Mouse (Mus musculus) heart, adult 8-10 months (tissue): ENCODE results near the gene Shisal2a. TPM values are rescaled to one million over a fixed set of nuclear protein-coding genes. Genes with fewer than 3 reads are reported as not detected.

ENCODE experiments used
- DNase-seq: peaks from one replicate; pipeline ENCODE4 v3.0.0; 2022; ENCODE audit warnings: low spot score
- total RNA-seq, 4 experiments: library from RNA; stranded (reverse); gene quantifications; 2 replicates each; pipeline ENCODE4 v1.2.4; 2022

The Shisal2a gene
- total RNA-seq = not detected

GRCm38 (mm10) chr4:108383183-108383714, at the start of gene Shisal2a:
Gene Shisal2a, minus strand, starts transcription at chr4:108383349.
- DNase-seq = no peak

DNA sequence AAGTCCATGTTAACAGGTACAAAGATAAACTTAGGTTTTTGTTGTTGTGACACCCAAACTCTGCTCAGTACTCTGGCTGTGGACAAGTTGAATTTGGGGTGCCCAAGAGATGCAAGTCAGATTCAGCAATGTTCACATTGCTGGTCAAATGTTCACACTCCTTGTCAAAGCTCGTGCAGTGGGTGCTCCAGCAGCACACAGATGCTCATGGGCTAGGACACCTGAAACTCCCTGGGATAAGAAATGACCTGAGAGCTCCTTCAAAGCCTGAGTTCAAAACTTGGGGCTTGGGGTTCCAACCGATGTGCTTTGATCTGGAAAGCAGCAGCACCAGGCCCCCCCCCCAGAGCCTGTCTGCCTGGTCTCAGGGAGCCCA, 48.4 kb upstream of the Shisal2a start:
- no peak for DNase-seq

DNA sequence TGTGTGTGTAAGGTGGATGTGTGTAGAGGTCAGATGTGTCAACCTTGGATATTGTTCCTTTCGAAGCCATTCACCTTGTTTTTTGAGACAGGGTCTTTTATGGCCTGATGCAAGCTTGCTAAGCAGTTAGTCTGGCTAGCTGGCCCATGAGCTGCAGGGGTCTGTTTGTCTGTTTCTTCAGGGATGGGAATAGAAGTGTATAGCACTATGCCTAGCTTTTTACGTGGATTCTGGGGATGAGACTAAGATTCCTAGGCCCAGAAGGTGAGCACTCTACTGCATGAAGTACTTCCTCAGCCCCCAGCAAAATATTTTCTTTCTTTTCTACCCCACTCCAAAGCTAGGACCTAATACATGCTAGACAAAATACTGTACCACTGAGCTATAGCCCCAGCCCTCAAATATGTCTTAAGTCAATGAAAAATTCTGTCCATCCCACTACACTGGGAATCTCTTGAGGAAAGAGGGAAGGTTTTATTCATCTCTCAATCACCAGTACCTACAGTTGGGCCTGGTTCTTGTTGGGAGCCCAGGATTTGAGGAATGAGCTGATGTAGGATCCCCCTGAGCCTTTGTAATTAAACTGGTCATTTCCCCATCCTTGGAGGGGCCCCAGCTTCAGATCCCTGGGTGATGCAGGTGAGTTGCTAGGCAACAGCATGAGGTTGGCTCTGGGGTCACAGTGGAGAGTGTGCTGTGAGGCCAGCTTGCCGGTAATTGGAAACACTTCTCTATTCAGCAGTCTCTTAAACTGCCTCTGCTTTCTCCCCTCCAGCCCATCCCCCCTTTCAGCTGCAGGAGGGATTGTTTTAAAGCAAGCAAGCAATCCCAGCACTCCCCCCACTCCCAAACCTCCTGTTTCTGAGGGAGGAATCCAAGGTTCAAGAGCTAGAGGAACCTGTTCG, 47.8 kb upstream of the Shisal2a start:
- DNase-seq = no peak

DNA sequence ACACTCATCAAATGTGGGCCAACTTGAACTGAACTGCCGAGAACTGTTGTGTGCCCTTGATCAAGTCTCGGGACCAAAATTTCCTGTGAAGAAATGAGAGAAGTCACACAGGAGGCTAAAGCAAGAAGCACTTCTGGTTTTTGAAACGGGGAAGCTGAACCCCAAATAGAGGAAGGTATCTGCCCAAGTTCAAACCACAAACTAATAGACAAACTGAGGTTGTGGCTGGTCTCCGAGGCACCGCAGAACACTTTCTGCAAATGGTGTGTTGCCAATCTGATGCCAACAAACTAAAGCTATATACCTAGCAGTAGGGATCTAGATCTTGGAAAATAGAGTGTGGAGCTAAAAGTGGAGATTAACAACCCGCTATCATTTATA, 45.2 kb upstream of the Shisal2a start:
- peak; percentile 6 for DNase-seq

DNA sequence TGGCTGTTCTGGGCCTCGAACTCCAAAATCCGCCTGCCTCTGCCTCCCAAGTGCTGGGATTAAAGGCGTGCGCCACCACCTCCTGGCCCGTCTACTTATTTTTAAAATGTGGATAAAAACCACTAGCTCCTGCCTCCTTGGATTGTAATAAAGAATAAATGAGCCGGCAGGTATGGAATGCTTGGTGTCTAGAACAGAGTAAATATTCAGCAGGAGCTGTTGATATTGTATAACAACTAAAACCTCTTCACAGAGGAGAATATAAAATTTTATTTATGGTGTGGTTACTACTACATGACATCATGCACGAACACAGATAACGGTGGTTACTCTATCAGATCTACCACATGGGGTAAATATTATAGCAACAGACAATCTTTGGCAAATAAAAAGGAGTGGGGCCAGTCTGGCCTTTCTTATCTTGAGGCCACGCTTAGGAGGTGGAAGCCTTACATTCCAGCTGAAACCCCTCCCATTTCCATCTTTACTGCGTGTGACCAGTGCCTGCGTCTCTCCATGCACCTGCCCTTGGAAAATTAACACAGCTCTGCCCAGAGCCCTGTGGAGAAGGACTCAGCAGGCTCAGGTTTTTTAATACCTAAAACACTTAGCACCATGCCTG, 44.7 kb upstream of the Shisal2a start:
- DNase-seq = no peak

GRCm38 (mm10) chr4:108424587-108424986, 41.4 kb upstream of the Shisal2a start:
- DNase-seq = no peak

GRCm38 (mm10) chr4:108407621-108408020, 24.5 kb upstream of the Shisal2a start:
- no peak for DNase-seq

DNA sequence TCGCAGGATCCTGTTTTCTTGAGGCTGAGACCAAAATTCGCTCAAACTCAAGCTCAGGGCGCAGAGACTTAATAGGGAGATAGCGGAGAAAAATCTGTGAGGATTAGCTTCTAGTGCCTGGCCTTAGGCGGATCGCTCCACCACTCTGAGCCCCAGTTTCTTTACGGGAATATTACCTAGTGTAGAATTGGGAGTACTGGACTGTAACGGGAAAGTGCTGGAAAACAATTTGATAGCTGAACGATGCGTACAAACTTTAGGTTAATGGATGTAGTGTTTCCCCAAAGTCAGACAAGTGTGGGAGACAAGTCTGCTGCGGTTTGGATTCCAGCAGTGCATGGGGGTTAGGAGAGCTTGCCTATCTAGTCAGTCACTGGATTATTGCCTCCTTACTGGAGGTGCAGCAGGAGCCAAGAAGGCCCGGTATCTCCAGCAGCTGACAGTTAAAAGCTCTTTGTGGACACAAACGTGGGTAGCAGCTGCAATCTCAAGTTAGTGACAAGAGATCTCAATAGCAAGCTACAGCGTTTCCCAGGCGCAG, 23.8 kb upstream of the Shisal2a start, which contains the start of gene Gpx7:
Gene Gpx7, minus strand, starts transcription at position 101 of the 541 bp plus-strand sequence.
- DNase-seq = peak; percentile 14

GRCm38 (mm10) chr4:108406138-108406860, 23.1 kb upstream of the Shisal2a start:
- DNase-seq = peak; percentile 73

DNA sequence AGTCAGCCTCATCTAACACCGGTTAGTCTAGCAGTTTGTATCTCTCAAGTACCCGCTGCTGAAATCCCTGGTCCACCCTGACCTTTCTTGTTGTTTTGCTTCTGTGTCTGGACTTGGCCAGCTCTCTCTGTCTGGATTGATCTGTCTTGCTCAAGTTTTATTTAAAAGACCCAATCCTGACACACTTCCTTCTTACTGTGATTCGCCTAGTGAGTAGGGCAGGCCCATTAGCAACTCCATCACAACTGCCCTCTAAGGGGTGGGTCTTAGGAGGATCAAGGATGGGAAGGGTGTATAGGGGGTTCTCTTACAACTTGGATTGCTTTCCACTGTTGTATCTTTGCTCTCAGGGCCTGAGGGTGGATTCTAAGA, 22.6 kb upstream of the Shisal2a start:
- DNase-seq = no peak

- DNase-seq = no peak
These were observed 20.9 kb upstream of the Shisal2a start for GRCm38 (mm10) chr4:108403861-108404635.

GRCm38 (mm10) chr4:108400395-108400794, 17.2 kb upstream of the Shisal2a start:
- no peak for DNase-seq

GRCm38 (mm10) chr4:108394236-108394635, 11.1 kb upstream of the Shisal2a start:
- no peak for DNase-seq

DNA sequence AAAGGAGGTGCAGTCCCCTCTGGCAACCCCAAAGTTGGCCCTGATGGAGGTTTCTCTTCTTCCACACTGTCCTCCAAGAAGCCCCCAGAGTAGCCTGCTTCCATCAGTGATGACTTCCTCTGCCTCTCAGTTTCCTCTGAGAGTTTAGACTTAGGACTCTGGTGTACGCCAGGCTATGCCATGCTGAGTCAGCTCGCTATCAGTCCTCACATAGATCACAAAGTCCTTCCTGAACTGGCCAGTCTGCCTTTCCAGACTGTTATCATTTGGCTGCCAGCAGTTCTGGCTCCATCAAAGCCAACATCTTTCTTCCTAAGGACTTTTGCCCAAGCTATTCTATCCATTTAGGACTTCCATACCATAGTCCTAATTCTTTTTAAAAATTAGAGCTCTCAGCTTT, 9.4 kb upstream of the Shisal2a start:
- DNase-seq = no peak

GRCm38 (mm10) chr4:108391124-108391523, 8.0 kb upstream of the Shisal2a start:
- no peak for DNase-seq

DNA sequence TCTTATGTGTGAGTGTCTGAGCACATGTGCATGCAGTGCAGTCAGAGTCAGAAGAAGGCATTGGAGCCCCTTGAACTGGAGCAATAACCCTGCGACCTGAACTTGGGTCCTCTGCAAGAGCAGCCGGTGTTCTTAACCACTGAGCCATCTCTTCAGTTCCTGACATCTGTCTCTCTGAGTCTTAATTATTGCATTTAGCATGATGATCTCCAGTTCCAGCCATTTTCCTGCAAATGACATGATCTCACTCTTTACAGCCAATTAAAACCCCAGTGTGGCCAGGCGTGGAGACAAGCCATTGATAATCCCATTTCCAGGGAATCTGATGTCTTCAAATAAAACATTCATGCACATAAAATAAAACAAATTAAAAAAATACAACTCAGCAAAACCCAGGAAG, 5.6 kb upstream of the Shisal2a start:
- no peak for DNase-seq

GRCm38 (mm10) chr4:108387681-108388253, 4.6 kb upstream of the Shisal2a start:
- DNase-seq = peak; percentile 84

GRCm38 (mm10) chr4:108387106-108387505, 4.0 kb upstream of the Shisal2a start:
- DNase-seq = no peak

DNA sequence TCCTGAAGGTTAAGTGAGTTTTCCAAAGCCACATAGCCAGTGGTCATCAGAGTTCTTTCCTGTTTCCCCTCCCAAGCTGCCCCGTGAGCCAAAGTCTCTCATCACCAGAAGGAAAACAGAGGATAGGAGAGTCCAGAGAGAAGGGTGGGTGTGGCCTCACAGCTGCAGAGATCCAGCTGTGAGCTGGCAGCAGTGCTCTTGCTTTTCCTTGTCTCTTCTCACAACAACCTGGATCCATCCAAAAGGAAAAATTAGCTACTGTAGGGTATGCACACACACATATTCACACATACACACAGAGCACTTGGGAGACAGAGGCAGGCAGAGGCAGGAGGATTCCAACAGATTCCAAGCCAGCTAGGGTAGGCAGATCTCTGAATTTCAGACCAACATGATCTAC, 2.9 kb upstream of the Shisal2a start:
- DNase-seq = no peak

- DNase-seq = no peak
These were observed 3.0 kb downstream of the Shisal2a start for GRCm38 (mm10) chr4:108380146-108380545.

GRCm38 (mm10) chr4:108379476-108379875, 3.7 kb downstream of the Shisal2a start:
- no peak for DNase-seq
